Comparison of ENCODE assay signal across 8 mouse cellular contexts in the genomic region with DNA sequence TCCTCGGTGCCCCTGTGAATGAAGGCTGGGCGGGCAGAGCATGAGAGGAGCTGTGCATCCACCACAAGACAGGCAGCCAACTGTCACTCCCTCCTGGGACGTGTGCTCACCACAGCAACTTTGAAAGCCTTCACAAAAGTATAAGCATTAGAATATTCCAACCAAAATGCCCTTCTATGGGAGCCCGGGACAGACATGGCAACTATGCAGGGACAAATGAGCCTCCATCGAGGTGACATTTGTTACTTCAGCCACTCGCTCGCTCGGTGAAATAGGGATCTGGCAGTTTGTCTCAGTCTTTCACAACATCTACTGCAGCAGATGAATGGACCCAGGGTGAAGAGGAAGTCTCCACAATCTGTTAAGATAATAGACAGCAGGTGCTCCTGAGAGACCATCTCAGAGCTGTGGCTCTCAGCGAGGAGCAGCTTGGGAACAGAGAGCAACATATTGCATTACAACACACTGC. TPM values are rescaled to one million over a fixed set of nuclear protein-coding genes. Genes with fewer than 3 reads are reported as not detected.
DNase-seq lines count a peak whose midpoint lies in the region; ATAC-seq lines count a peak whose summit lies in the region.
"Had no signal": no experiment of that assay in that cellular context is flagged by ENCODE, and none has a peak within 500 bp of the region (broad histone marks: within the 10 kb centered on the region; RNA-seq: fewer than 3 reads in every experiment).

No protein-coding gene starts in this region.

- H3K9ac ChIP-seq in hindbrain, embryonic 11.5 days (ENCODE audit: low read depth, low read length), result no peak overlapping the region

- no peak overlapping the region for H3K4me3 ChIP-seq in hindbrain, embryonic 11.5 days (ENCODE audit: low read depth, low read length)

- WGBS in hindbrain, embryonic 11.5 days, result 60% methylated on average over 9 of the region's 9 CpGs

- intact Hi-C loops in left cerebral cortex, postnatal 14 days (cut with DNase I), result no loop called here
- intact Hi-C loops in left cerebral cortex, postnatal 36 days (cut with DNase I), result no loop called here

- peaks cover 14% of the 10 kb centered on the region for H3K36me3 ChIP-seq in hindbrain, embryonic 11.5 days (ENCODE audit: control insufficient read depth, insufficient read depth, low read length)

- H3K27me3 ChIP-seq in hindbrain, embryonic 11.5 days (ENCODE audit: control insufficient read depth, insufficient read depth, low read length), result no peaks in the 10 kb centered on the region

- peak; percentile 82; the same call in 1 of the 2 replicates for ATAC-seq in hindbrain, embryonic 11.5 days (ENCODE audit: low FRiP score)
- ATAC-seq in megakaryocyte progenitor cell, adult 5-6 weeks (replicated peaks; ENCODE audit: poor library complexity), result peak; percentile 93

- 0 out of 2 replicates have a peak, but pooled peaks cover 2% of the 10 kb centered on the region for H3K4me1 ChIP-seq in hindbrain, embryonic 11.5 days (replicated peaks; ENCODE audit: control insufficient read depth, insufficient read depth, low read length)

- H3K27ac ChIP-seq in hindbrain, embryonic 11.5 days (ENCODE audit: low read depth, low read length), result peak overlapping the region; percentile 55

- H3K9me3 ChIP-seq in hindbrain, embryonic 11.5 days (ENCODE audit: control insufficient read depth, low read length), result no peaks in the 10 kb centered on the region

- no peak overlapping the region for H3K4me2 ChIP-seq in hindbrain, embryonic 11.5 days (replicated peaks; ENCODE audit: low read depth, low read length)

- DNase-seq in brain, adult 2 months (ENCODE audit: low read depth, low spot score), result peak; percentile 88
- DNase-seq in cerebellum, adult 8-10 months, result peak; percentile 38
- DNase-seq in hindbrain, embryonic 11.5 days (ENCODE audit: low spot score), result peak; percentile 16
- no peak for DNase-seq in lung, postnatal 36 days
- no peak for DNase-seq in left cerebral cortex, postnatal 14 days (ENCODE audit: low spot score in 2 of 2)
- no peak for DNase-seq in left cerebral cortex, postnatal 36 days (ENCODE audit: low spot score in 2 of 2)
- DNase-seq: kidney, postnatal 14 days had no signal

RNA-seq across cellular contexts. Expression of a gene that starts 10.7 kb away (rescaled TPM):
- 220 and 233 TPM in 2 replicates for polyA plus RNA-seq in hindbrain, embryonic 11.5 days (2014; fragmentation: Nextera tagmentation; extraction: Ambion mirVana)
- total RNA-seq in megakaryocyte progenitor cell, adult 5-6 weeks (2015), result 208 and 211 TPM in 2 replicates
- 214 and 218 TPM in 2 replicates for total RNA-seq in megakaryocyte progenitor cell, adult 5-6 weeks (2017)
- total RNA-seq in left cerebral cortex, postnatal 14 days (2021), result 10 to 100 TPM; 46.4 to 48.8 TPM
- total RNA-seq in left cerebral cortex, postnatal 36 days (2021), result 10 to 100 TPM; 49.1 to 56.8 TPM

Comparison
In these comparisons a context has a peak if more than half of its experiments do, and no peak if none do; other contexts are left out.
1. DNase-seq: peak in brain, adult 2 months (single experiment), cerebellum, adult 8-10 months (single experiment) and hindbrain, embryonic 11.5 days (single experiment); none in lung, postnatal 36 days (single experiment), left cerebral cortex, postnatal 14 days (0 of 2) and left cerebral cortex, postnatal 36 days (0 of 2).